Mouse (Mus musculus) lung, postnatal 36 days (tissue): ENCODE results near the gene Ryk.
"Not testable (repeated sequence)": the region's sequence is repeated elsewhere in the genome, so short reads cannot be mapped to it uniquely, and the experiment has no call there.

Experiments used
- DNase-seq: peaks from one replicate; pipeline ENCODE4 v3.0.0; 2022; ENCODE audit warnings: mixed read lengths

The Ryk gene

GRCm38 (mm10) chr9:102907521-102908246 is 73.0 kb downstream of the Ryk start:
- no peak for DNase-seq

DNA sequence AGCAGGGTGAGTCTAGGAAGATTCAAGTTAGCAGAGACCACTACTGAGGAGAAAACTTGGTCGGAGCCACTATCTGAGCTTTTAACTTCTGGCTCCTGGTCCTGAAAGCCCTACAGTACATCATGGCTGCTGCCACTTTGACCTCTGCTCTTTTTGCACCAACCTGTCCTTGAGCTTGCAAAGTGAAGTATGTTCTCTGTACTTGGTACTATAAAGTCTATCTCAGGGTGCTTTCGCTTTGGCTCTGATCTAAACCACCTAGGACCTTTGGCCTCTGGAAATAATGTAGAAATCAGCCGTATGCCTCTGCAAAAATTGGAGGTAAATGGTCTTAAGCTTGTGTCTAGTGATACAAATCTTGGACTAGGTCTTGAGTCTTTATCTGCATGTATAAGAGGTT is 76.8 kb downstream of the Ryk start:
- no peak for DNase-seq

DNA sequence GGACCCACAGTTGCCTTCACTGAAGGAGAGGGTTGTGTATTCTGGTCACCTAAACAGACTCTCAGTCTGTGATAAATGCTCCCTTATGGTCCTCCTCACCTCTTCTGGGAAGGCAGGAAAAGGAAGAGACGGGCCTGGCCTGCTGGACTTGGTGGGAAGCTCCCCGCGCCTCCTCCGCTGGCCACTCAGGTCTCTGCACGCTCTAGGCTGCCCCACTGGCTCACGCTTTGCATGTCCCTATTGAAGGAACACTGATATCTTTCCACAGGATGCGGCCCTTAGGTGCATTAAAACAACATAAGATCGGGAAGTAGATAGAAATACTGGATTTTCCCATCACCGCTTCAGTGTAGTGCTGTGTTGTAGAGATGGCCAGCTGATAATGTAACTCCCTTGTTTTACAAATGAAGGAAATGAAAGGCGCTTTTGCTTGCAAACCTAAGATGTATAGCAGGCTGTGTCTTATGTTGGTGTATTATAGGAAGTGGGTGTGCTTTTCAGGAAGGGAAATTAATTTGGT is 77.9 kb downstream of the Ryk start:
- DNase-seq: peak; percentile 69

- DNase-seq: not testable (repeated sequence)
Measured at GRCm38 (mm10) chr9:102913597-102913996, 78.9 kb downstream of the Ryk start.

- DNase-seq: peak; percentile 55
Measured at GRCm38 (mm10) chr9:102914583-102914982, 79.9 kb downstream of the Ryk start.

DNA sequence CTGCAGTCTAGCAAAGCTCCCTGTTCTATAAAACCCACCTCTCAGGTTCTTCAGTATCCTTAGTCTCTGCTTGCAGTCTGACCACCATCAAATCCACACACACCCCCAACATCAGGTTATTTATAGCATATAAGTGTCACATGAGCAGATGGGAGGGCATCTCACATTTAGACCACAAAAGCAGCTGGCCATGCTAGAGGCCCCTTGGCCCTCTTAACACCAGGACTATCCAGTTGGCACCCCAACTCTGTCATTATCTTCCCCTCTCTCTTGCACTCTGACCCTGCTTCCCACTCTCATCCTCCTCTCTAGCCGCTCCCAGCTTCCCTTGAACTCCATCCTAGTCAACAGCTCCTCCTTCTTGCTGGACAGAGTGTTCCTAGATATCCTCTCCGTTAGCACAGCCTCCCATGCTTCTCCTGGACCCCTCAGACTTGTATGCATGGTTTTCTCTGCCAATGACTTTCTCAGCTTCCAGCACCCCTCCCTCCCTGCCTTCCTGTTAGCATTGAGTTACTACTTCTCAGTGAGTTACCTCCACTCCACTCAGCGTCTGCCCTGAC is 80.7 kb downstream of the Ryk start:
- DNase-seq: peak; percentile 21

DNA sequence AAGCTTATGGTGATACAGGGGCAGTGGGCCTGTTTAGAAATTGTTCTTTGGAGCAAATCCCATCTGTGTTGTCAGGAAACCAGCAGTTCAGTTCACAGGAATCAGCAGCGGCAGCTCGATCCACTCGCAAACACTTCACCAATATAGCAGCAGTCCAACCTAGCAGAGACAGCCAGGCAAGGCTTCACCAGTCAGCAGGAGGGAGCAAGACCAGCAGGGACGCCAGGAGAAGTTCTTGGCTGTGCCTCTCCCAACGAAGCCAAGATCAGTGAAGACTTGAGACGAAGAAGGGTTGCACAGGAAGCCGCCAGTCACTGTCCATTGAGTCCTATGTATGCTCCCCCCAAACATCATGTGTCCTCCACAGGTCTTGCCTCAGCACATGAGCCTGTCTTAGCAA is 81.4 kb downstream of the Ryk start:
- DNase-seq: peak; percentile 75

GRCm38 (mm10) chr9:102917532-102918129 is 82.9 kb downstream of the Ryk start:
- DNase-seq: no peak

DNA sequence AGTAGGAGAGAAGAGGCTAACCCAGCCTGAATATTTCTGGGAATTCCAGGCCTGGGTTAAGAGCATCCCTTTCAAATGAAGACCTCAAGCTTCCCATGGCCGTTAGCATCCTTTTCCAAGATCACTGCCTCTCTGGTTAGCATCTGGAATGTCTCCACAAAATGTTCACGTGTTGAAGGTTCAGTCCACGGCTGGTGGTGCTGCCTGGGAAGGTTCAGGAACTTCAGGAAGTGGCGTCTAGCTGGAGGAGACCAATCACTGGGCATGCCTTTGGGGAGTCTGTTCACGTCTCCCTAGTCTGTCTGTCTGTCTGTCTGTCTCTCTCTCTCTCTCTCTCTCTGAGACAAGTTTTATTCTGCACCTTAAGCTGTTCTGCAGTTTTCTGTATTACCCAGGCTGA is 84.8 kb downstream of the Ryk start:
- DNase-seq: no peak

DNA sequence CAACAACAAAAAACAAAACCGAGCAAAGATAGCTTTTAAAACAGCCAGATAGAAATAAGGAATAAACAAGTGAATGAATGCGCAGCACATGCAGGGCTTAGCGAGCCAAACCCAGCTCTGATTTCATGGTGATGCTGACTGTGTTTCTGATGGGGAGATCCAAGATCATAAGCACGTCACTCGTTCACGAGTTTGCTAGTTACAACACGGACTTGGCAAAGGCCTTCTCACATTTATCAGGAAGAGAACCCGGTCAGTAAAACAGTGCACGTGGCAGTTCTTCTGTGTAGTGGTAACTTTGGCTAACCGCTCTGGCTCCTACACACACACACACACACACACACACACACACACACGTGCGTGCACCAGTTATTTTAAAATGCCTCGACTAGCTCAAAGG is 87.1 kb downstream of the Ryk start:
- DNase-seq: peak; percentile 65

GRCm38 (mm10) chr9:102922866-102923434 is 88.2 kb downstream of the Ryk start:
- no peak for DNase-seq

DNA sequence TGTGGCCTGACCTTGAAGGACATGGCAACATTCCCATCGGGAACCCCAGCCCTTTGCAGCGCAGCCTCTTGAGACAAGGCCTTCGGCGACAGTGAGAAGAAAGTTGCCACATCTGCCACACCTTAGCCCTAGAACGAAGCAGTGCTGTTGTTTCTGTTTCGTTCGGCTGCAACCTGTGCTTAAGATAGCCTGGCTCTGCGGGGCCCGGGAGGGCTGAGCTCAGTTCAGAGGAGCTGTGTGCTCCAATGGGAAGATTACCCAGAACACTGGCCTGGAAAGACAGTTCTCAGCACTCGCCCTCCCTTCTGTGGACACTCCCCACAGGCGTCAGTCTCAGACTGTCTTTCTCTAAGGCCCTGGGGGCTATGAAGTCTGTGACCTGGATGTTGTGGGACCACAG is 89.1 kb downstream of the Ryk start:
- no peak for DNase-seq

DNA sequence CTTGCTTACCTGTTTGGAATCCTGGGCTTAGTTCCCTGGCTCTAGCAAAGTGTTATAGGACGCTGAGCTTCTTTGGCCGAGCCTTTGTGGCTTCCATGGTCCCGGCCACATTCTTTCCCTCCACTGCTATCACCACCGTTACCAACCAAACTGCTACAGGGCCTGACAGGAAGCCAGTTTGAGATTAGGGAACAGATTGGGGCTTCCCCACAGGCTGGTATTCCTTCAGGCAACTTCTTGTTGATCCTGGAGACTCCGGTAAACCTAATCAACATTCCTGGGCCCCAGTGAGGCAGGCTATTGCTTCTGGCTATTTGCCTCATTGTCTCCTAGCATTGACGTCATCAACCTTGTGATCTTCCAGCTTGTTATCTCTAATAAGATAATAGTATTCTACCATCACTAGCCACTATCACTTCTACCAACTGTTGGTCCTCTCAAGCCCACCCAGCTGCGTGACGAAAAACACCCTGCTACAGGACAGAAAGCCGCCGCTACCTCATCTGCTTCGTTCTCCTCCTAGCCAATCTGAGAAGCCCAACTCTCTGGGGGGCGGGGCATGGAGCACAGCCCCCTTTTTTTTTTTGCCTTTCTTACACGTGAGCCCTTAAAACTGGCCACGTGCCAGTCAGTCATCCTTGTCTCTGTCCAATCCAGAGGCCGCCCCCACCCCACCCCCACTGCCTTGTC is 90.1 kb downstream of the Ryk start:
- DNase-seq: no peak

DNA sequence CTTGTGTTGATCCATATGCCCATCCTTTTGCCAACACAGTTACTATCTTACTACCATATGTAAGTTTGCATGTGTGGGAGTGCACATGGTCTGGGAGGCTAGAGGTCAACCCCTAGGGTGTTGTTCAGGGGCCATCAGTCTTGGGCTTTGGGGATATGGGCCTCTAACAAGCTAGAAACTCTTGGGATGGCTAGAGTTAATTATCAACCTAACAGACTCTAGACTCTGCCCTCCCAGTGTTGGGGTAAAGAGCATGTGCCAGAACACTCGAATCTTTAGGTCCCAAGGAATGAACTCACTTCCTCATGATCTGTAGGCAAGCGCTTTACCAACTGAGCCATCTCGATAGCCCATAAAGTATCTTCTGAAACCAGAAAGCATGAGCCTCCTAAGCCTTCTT is 91.4 kb downstream of the Ryk start:
- DNase-seq: no peak

DNA sequence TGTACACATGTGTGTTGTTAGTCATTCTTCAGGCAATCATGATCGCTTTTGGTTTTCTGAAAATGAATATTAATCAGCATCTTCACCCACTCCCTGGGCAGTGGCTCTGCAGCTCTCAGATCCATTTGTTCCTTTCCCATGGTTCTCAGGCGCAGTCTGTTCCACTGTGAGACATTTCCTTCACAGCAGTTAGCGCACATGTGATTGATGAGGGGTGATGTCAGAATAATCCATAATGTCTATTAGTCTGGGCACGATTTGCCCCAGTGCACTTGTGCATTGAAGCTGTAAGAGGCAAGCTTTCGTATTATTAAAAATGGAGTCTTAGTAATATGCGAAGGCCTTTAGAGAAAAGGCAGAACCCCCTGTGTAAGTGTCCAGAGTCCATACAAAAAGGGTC is 95.1 kb downstream of the Ryk start:
- no peak for DNase-seq

DNA sequence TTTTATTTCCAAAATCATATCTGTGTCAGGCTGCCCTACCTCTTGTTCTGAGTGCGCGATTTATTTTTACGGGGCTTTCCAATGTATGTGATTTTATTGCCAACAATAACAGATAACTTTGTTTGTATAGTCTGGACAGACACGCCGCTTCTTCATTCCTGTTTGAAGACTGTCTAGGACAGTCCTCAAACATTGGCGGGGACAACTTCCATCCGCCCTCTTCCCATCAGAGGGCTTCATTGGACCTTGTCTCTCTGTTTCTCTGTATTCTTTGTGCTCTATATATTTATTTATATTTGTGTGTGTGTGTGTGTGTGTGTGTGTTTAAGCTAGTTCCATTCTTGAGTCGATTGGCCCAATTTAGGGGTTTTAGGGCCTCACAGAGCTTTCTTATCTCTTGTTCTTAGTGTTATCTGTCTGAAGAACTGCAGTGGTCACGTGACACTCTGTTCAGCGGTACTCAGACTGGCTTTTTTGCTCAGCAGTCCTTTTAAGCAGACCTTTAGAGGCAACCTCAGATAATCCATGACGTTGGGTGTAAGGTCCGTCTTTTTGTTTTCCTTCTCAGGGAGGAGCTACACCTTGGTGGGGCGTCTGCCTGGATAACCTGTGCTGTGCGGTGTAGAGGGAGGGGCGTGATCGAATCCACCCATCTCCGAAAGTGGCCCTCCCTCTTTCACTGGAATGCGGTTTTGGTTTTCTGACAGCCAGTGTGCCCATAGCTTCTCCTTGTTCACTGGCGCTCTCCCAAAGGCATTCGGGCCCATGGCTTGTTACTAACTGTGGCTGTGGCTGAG is 99.4 kb downstream of the Ryk start:
- peak; percentile 62 for DNase-seq

DNA sequence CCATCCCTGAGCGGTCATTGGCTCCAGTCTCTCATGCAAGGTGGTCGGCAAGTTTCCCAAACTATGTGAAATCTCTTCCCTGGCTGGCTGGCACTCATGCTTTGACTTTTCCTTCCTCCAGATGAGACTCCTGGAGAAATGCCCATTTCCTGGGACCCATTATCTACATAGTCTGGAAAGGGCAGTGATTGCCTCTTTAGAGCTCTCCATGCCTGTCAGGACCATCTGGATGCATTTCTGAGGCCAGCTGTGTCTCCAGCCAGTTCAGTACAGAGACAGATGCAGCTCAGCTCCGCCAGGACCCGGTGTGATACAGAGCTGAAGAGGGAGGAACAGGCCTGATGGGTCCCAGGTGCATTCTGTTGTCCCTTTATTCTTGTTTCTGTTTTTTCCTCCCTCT is 107.5 kb downstream of the Ryk start:
- peak; percentile 9 for DNase-seq

DNA sequence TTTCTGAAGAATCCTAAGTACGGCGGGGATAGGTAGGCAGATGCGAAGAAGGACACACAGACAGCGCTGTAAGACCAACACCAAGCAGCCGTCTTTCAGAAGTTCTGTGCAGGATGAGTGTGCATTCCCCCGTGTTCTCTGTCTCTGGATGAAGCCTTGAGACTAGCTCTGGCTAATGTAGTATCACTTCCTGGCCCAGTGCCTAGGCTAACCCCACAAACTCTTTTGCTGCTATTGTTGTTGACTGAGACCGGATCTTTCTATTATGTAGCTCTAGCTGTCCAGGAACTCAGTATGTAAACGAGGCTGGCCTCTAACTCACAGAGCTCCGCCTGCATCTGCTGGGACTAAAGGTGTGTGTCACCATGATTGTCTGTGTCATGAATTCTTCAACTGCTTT is 110.2 kb downstream of the Ryk start:
- peak; percentile 51 for DNase-seq

GRCm38 (mm10) chr9:102946469-102947015 is 111.8 kb downstream of the Ryk start:
- DNase-seq: no peak

DNA sequence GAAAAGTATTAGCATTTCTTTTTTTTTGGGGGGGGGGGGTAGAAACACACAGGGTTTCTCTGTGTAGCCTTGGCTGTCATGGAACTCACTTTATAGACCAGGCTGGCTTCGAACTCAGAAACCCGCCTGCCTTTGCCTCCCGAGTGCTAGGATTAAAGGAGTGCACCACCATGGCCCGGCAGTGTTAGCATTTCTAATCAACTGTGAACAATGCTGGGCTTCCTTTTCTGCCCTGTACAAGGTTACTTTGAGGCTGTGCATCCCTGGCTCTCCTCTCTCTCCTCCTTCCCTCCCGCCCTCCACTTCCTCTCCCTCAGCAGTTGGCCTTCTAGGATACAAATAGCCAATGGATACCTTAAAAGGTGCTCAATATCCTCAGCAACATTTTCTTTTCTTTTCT is 114.0 kb downstream of the Ryk start:
- no peak for DNase-seq

GRCm38 (mm10) chr9:102951091-102951994 is 116.6 kb downstream of the Ryk start:
- no peak for DNase-seq
